Mouse (Mus musculus): ENCODE measurements around the gene Hoxa5. TPM values are rescaled to one million over a fixed set of nuclear protein-coding genes. Genes with fewer than 3 reads are reported as not detected.
A peak's percentile ranks its signal among the peaks of the same experiment; 100 is the strongest.

The Hoxa5 gene
- polyA plus RNA-seq (2016; fragmentation: Nextera tagmentation; extraction: Ambion mirVana), result 0.23 TPM in 1 of 2 replicates, not detected in the other

- H3K27ac ChIP-seq (replicated peaks), result no peak within 1 kb of the TSS
- DNase-seq (ENCODE audit: low spot score), result peak; percentile 79
- H3K4me1 ChIP-seq, result peaks cover 21% of the 10 kb centered on the region
- under 1% methylated on average over 65 of the region's 65 CpGs for WGBS
- H3K27me3 ChIP-seq (replicated peaks; ENCODE audit: low read depth, poor library complexity, severe bottlenecking), result peaks cover 100% of the 10 kb centered on the region
- H3K36me3 ChIP-seq (replicated peaks), result no peaks in the 10 kb centered on the region
- peak within 1 kb of the TSS; percentile 44 for H3K4me3 ChIP-seq
- H3K9me3 ChIP-seq, result no peaks in the 10 kb centered on the region
Observed at GRCm38 (mm10) chr6:52204050-52204752, at the start of gene Hoxa5. Hoxa5 (minus strand) TSS chr6:52204587.

- Histone ChIP-seq H3K4me1 (no peaks in the 10 kb centered on the region; the same call in 1 of the 2 replicates), H3K4me3 (peak overlapping the region; percentile 28; the same call in 1 of the 2 replicates), H3K27me3 (replicated peaks; ENCODE audit: low read depth, poor library complexity, severe bottlenecking) (peaks cover 100% of the 10 kb centered on the region), H3K27ac (replicated peaks) (no peak overlapping the region), H3K9me3 (no peaks in the 10 kb centered on the region), H3K36me3 (replicated peaks) (no peaks in the 10 kb centered on the region)
- WGBS, result 1% methylated on average over 59 of the region's 59 CpGs
- peak; percentile 62 for DNase-seq (ENCODE audit: low spot score)
Observed at GRCm38 (mm10) chr6:52253511-52254500, 49.4 kb upstream of the Hoxa5 start.

GRCm38 (mm10) chr6:52252775-52253376 is 48.5 kb upstream of the Hoxa5 start:
- Histone ChIP-seq H3K4me1 (no peaks in the 10 kb centered on the region; the same call in 1 of the 2 replicates), H3K36me3 (replicated peaks) (no peaks in the 10 kb centered on the region), H3K27ac (replicated peaks) (no peak overlapping the region), H3K27me3 (replicated peaks; ENCODE audit: low read depth, poor library complexity, severe bottlenecking) (peaks cover 100% of the 10 kb centered on the region), H3K9me3 (no peaks in the 10 kb centered on the region), H3K4me3 (no peak overlapping the region)
- under 1% methylated on average over 35 of the region's 35 CpGs for WGBS
- DNase-seq (ENCODE audit: low spot score), result peak; percentile 60

GRCm38 (mm10) chr6:52252016-52252774 is 47.8 kb upstream of the Hoxa5 start:
- Histone ChIP-seq H3K9me3 (no peaks in the 10 kb centered on the region), H3K27me3 (replicated peaks; ENCODE audit: low read depth, poor library complexity, severe bottlenecking) (peaks cover 100% of the 10 kb centered on the region), H3K4me3 (no peak overlapping the region), H3K4me1 (no peaks in the 10 kb centered on the region; the same call in 1 of the 2 replicates), H3K27ac (replicated peaks) (no peak overlapping the region), H3K36me3 (replicated peaks) (no peaks in the 10 kb centered on the region)
- 2% methylated on average over 24 of the region's 24 CpGs for WGBS
- no peak for DNase-seq (ENCODE audit: low spot score)

- DNase-seq (ENCODE audit: low spot score), result no peak
- Histone ChIP-seq H3K27me3 (replicated peaks; ENCODE audit: low read depth, poor library complexity, severe bottlenecking) (peaks cover 100% of the 10 kb centered on the region), H3K27ac (replicated peaks) (no peak overlapping the region), H3K9me3 (no peaks in the 10 kb centered on the region), H3K36me3 (replicated peaks) (no peaks in the 10 kb centered on the region), H3K4me3 (no peak overlapping the region), H3K4me1 (peaks cover 2% of the 10 kb centered on the region)
- 9% methylated on average over 7 of the region's 7 CpGs for WGBS
Observed at GRCm38 (mm10) chr6:52251177-52251879, 46.9 kb upstream of the Hoxa5 start.

- 3% methylated on average over 4 of the region's 4 CpGs for WGBS
- H3K27me3 ChIP-seq (replicated peaks; ENCODE audit: low read depth, poor library complexity, severe bottlenecking), result peaks cover 100% of the 10 kb centered on the region
Observed at GRCm38 (mm10) chr6:52249826-52250225, 45.4 kb upstream of the Hoxa5 start.

GRCm38 (mm10) chr6:52249415-52249738 is 45.0 kb upstream of the Hoxa5 start:
- Histone ChIP-seq H3K36me3 (replicated peaks) (no peaks in the 10 kb centered on the region), H3K4me3 (no peak overlapping the region), H3K4me1 (peaks cover 10% of the 10 kb centered on the region), H3K27ac (replicated peaks) (no peak overlapping the region), H3K27me3 (replicated peaks; ENCODE audit: low read depth, poor library complexity, severe bottlenecking) (peaks cover 100% of the 10 kb centered on the region), H3K9me3 (no peaks in the 10 kb centered on the region)
- DNase-seq (ENCODE audit: low spot score), result no peak
- under 1% methylated on average over 16 of the region's 16 CpGs for WGBS

More at GRCm38 (mm10) chr6:52249826-52250225, 45.4 kb upstream of the Hoxa5 start:
- peaks cover 10% of the 10 kb centered on the region for H3K4me1 ChIP-seq
- DNase-seq (ENCODE audit: low spot score), result no peak
- H3K4me3 ChIP-seq, result no peak overlapping the region
- H3K27ac ChIP-seq (replicated peaks), result no peak overlapping the region
- no peaks in the 10 kb centered on the region for H3K36me3 ChIP-seq (replicated peaks)
- H3K9me3 ChIP-seq, result no peaks in the 10 kb centered on the region

- under 1% methylated on average over 27 of the region's 27 CpGs for WGBS
- Histone ChIP-seq H3K27ac (replicated peaks) (no peak overlapping the region), H3K27me3 (replicated peaks; ENCODE audit: low read depth, poor library complexity, severe bottlenecking) (peaks cover 100% of the 10 kb centered on the region), H3K4me3 (no peak overlapping the region), H3K9me3 (no peaks in the 10 kb centered on the region), H3K4me1 (peaks cover 12% of the 10 kb centered on the region), H3K36me3 (replicated peaks) (no peaks in the 10 kb centered on the region)
- no peak for DNase-seq (ENCODE audit: low spot score)
Observed at GRCm38 (mm10) chr6:52248638-52249414, 44.4 kb upstream of the Hoxa5 start.

- DNase-seq (ENCODE audit: low spot score), result no peak
- WGBS, result 2% methylated on average over 23 of the region's 23 CpGs
- Histone ChIP-seq H3K36me3 (replicated peaks) (no peaks in the 10 kb centered on the region), H3K27ac (replicated peaks) (no peak overlapping the region), H3K4me3 (no peak overlapping the region), H3K9me3 (no peaks in the 10 kb centered on the region), H3K4me1 (peaks cover 15% of the 10 kb centered on the region), H3K27me3 (replicated peaks; ENCODE audit: low read depth, poor library complexity, severe bottlenecking) (peaks cover 100% of the 10 kb centered on the region)
Observed at GRCm38 (mm10) chr6:52247766-52248637, 43.6 kb upstream of the Hoxa5 start.

GRCm38 (mm10) chr6:52246916-52247315 is 42.5 kb upstream of the Hoxa5 start:
- WGBS, result 4% methylated on average over 3 of the region's 3 CpGs
- Histone ChIP-seq H3K27me3 (replicated peaks; ENCODE audit: low read depth, poor library complexity, severe bottlenecking) (peaks cover 100% of the 10 kb centered on the region), H3K27ac (replicated peaks) (no peak overlapping the region), H3K36me3 (replicated peaks) (no peaks in the 10 kb centered on the region), H3K4me1 (peaks cover 15% of the 10 kb centered on the region), H3K9me3 (no peaks in the 10 kb centered on the region), H3K4me3 (no peak overlapping the region)
- no peak for DNase-seq (ENCODE audit: low spot score)

Data from embryonic facial prominence, embryonic 10.5 days (tissue).